Mouse (Mus musculus): ENCODE measurements at regions not wholly inside any gene's neighbourhood (a gene's known extent, or its start where the extent isn't known, plus 50 kb on each side); places are given as distances from the start of the nearest gene placed in this dataset.

DNA sequence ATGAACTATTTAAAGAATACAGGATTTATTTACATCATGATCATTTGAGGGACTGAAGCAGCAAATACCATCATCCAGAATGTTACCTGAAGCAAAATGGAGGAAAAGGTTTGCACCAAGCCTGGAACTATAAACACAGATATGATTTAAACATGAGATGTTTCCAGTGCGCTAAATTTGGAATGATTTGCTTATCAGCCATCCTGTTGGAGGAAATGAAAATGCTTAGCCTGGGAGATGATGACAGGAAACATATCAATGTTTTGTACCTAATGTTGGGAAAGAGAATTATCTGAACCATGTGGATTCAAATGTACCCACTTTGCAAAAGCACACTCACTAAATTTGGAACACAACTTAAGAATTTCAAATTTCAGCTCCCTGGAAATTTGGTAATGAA lies 149.3 kb downstream of the Adgra3 start:
- no peak for ATAC-seq (ENCODE audit: insufficient number of reproducible peaks, low FRiP score, low TSS enrichment)

DNA sequence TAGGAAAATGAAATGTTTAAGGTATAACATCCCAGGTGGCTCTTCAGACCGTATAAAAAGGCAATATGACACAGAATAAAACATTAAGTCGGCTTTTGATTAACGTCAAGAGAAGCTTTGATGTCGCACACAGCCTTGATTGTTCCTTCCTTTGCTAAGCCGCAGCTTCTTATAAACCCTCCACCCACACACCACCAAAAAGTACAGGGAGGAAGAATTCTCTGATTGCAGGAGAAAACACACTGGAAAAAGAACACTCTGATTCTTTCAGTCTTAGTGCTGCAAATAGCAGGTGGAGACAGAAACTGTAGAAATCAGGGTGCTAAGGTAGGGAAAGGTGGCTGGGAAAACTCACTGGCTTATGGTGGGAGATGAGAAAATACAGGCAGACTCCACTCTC lies 162.7 kb downstream of the Adgra3 start:
- ATAC-seq (ENCODE audit: insufficient number of reproducible peaks, low FRiP score, low TSS enrichment), result no peak

DNA sequence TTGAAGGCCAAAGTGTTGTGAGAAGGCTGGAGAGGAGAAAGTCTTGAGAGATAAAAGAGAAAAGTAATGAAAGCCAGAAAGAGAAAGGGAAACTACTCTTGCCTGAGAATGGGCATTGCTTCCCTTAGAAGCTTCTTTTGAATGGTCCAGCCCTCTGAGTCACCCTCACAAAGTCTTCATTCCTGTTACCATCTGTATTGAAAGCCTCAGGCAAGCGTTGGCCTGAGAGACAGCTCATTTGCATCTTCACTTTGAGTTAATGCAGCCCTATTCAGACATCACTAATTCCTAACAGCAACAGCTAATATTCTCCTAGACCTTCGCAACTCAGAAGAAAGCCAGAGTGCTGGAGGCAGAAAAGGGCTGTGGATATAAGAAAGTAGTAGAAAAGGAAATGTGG lies 178.4 kb downstream of the Adgra3 start:
- ATAC-seq (ENCODE audit: insufficient number of reproducible peaks, low FRiP score, low TSS enrichment), result no peak

DNA sequence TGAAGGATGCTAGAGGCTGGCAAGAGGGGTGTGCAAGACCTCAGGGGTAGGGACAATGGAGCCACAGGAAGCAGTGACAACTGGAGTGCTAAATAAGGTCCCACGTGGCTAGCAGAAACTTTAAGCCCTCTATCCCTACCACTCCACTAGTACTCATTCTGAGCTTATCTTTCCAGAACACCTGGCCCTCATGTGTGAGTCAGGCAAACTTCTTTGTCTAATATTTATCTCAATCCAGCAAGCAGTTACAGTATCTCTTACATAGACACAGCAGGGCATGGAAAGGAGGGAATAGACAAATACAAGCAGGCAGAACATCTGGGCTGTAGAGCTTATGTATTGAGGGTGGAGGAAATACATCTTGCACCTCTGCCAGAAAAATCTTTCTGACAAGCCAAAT lies 182.6 kb downstream of the Adgra3 start:
- ATAC-seq (ENCODE audit: insufficient number of reproducible peaks, low FRiP score, low TSS enrichment), result no peak

DNA sequence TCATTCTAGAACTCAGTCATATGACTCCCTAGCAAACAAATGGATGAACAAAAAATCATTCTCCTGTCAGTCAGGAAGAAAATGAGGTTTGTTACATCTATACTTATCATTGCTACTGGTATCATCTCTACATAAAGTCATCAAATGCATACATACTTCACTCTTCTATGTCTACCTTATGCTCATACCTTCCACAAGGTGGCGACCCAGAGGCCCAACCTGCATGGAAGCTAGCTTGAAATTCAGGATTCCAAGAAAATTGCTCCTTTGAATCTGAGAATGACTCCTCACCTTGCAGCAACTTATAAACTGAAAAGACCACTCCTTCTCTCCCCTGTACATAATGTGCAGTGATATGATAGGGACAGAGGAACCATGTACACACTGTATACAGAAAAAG lies 201.6 kb downstream of the Adgra3 start:
- ATAC-seq (ENCODE audit: insufficient number of reproducible peaks, low FRiP score, low TSS enrichment), result no peak

DNA sequence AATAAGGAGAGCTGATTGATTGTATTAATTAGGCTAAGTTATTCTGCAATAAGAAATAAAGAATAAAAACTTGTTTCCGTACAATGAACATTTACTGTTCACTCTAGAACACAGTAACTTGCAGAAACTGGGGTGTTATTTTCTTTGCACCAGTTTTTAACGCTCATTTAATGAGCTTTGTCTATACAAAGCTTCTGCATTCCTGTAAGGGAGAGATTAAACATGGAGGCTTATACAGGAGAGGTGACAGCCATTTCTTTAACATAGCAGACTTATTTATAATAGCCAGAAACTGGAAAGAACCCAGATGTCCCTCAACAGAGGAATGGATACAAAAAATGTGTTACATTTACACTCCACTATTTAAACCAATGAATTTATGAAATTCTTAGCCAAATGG lies 202.8 kb downstream of the Adgra3 start:
- ATAC-seq (ENCODE audit: insufficient number of reproducible peaks, low FRiP score, low TSS enrichment), result no peak

DNA sequence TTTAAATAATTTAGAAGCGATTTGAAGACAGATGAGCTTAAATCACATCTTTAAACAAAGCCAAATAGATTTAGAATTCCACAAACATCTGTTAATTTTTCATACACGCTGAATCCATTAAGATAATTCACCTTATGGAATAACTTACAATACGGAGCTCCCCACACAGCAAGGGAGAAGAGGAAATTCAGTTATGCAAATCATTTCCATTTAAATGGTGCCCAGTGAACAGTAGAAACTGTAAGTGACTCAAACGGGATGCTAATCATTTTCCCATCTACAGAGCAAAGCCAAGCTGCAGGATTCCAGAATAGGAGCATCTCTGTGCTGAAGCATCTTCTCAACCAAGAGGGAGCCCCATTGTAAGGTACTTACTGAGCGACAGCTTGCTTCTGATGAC lies 210.1 kb downstream of the Adgra3 start:
- no peak for ATAC-seq (ENCODE audit: insufficient number of reproducible peaks, low FRiP score, low TSS enrichment)

DNA sequence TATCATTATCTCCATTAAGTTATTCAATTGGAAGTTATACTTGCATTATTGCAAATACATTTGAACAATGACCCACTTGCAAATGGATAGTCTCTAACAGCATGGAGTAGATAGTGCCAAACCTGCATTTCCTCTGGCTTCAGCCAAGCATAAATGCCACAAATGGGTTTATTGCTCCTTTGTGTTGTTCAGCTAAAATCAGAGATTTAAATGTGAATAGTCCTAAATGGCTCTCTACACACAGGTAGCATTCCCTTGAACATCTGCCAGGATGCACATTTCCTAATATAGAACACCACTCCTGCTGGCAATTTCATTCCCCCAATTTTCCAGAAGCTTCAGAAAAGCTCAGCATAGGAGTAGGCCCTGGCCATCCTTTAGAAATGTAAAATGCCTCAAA lies 210.6 kb downstream of the Adgra3 start:
- peak; percentile 88 for ATAC-seq (ENCODE audit: insufficient number of reproducible peaks, low FRiP score, low TSS enrichment)

DNA sequence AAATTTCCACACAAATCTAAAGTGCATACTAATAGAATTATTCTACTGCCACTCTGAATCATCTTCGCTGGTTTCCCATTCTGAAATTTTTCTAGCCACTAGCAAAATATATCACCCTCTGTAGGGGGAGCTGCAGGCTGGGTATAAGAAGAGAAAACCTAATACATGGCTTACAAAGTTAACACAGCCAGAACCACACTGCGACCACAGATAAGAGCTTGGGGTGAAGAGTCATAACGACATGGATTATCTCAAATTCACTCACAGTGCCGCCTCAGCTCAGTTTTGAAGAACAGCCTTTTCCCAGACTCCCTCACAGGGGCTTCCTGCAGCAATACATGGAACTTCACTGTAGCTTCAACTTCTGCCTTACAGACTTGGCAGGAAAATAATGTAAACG lies 240.0 kb downstream of the Adgra3 start:
- no peak for ATAC-seq (ENCODE audit: insufficient number of reproducible peaks, low FRiP score, low TSS enrichment)

DNA sequence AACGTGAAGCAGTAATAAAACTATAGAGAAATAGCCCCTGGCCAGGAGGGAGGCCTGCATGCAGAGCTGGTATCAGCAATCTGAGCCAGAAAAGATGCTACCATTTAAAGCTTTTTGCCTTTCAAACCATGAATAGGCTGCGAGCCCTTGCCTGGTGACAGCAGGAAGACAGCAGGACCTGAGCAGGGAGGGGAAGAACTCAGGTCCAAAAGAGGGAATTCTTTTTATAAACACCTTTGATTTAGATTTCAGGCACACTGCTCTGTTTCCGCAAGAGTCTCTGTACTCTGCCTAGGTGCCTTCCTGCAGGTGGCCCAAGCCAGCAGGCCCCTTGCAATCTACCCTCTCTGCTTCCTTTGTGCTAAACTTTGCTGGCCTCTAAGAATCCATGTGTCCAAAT lies 242.1 kb downstream of the Adgra3 start:
- ATAC-seq (ENCODE audit: insufficient number of reproducible peaks, low FRiP score, low TSS enrichment), result peak; percentile 96

DNA sequence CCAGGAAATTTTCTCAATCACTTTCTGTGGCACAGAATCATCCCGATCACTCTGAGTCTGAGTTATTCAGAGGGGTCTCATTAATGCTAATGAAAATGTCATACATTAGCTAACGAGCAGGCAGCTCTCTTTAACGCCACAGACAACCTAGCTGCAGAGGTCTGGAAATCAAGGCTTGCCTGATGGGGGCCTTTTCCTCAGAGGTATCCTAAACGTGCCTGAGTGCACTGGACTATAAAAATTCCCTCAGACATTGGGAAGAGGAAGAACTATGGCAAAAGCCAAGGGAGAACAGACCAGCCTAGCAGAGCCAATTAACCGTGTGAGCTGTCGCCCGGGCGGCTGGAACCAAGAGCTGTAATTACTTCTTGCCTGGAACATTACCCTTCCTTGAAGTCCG lies 245.5 kb downstream of the Adgra3 start:
- ATAC-seq (ENCODE audit: insufficient number of reproducible peaks, low FRiP score, low TSS enrichment), result no peak

DNA sequence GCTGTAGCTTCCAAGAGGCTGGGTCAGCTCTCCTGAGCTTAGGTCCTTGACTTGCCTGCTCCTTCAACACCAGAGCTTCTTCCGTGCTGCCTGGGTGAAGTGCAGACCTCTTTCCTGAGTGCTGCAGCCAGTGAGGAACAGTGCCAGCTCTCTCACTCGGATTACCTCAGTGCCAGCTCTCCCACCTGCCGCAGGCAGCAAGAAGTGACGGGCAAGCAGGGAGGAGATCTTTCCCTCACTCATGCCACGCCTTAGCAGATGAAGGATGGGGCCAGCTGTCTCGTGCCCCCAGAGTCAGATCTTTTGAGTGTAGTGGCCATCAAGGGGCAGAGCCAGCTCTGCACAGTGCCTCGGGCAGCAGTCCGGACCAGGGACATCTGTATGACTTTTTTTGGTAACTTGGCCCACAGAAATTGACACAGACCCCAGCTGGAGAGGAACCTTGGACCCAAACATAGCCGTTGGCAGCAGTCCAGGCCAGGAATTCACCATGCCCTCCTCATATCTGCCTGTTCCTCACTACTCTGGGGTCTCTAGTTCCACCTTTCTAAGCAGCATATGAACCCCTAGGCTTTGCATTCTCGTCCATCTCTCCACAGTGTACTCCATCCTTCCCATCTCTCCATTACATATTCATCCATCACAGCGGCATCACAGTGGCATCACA lies 263.9 kb upstream of the Kcnip4 start:
- ATAC-seq (ENCODE audit: insufficient number of reproducible peaks, low FRiP score, low TSS enrichment), result peak; percentile 92

DNA sequence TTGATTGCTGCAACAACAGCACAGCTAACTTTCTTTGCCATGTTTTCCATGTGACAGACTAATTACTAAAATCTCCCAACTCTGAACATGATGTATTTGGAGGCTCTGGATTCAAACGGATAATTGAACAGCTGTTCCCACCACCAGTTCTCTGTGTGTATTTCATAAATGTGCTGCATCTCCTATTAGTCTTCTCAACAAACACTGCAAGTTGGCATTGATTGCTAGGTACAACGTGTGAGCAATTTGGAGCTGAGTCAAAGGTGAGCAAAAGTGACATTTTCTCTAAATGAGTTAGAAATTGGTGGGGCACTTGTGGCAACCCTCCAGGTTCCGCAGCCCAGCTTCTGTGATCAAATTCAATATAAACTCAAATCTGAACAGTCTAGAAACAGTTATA lies 259.0 kb upstream of the Kcnip4 start:
- no peak for ATAC-seq (ENCODE audit: insufficient number of reproducible peaks, low FRiP score, low TSS enrichment)

DNA sequence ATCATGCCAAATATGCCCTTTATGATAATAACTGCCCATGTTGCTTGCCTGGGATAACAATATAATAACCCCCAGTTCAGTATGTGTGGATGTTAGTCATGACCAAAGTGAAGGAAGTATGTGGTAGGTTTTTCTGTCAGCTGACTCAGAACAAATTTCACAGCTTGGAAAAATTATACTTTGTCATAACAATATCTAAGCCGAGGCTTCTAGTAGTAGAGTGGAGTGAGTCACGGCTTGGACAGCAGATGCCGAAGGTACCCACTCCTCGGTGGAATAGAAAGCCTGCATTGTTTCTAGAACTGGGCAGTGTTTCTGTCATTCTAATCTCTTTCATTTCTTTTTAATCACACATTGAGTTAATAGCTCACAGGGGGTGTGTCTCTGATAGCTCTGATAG lies 236.3 kb upstream of the Kcnip4 start:
- no peak for ATAC-seq (ENCODE audit: insufficient number of reproducible peaks, low FRiP score, low TSS enrichment)

DNA sequence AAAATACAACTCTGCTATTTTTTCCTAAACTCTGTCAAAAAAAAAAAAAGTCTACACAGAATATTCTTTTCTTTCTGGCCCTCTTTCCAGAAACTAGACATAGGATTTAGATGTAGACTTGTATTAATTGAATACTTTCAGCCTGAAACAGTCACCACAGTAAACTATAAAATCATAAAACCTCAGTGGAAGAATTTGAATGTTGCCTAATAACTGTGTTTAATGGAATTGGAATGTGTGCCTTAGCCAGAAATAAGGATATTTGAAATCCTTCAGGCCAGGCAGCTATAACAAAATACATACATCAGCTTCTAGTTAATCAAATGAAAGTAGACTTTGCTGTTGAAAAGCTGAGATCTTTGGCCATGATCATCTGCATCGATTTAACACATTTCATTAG lies 230.8 kb upstream of the Kcnip4 start:
- ATAC-seq (ENCODE audit: insufficient number of reproducible peaks, low FRiP score, low TSS enrichment), result no peak

DNA sequence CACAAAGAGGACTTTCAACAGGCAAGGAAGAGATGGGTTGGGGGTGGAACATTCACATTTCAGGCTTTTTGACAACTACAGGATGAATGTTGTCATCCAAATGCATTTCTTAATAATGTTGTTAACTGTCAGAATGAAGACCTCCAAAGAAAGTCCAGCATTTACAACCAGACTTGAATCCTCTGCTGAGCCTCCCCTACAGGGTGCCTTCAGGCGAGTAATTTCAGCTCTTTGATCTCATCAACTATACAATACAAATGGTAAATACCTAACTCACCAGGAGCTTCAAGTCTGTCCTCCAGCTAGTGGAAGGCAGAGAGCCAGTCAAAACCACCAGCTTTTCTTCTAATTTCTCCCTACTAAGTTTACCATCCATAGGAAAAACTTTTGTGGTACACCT lies 187.9 kb upstream of the Kcnip4 start:
- no peak for ATAC-seq (ENCODE audit: insufficient number of reproducible peaks, low FRiP score, low TSS enrichment)

DNA sequence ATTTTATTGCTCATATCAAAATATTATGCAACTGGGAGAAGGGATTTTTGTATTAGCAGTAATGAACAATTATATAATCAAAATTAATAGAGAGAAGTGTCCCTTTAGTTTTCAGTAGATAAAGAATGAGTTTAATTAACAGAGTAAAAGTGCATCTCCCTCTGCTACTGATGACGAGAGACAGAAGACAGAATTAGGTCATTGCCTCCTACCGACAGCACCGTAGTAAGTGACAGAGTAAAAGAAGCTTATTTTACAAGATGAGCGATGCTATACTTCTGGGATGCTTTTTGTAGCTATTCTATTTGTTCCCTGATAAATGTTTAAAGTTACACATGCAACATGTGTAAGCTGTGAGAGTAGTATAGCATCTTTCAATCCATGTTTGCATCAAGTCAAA lies 157.4 kb upstream of the Kcnip4 start:
- 0 out of 2 replicates have a peak, but pooled peaks have one; percentile 52 for ATAC-seq (ENCODE audit: insufficient number of reproducible peaks, low FRiP score, low TSS enrichment)

DNA sequence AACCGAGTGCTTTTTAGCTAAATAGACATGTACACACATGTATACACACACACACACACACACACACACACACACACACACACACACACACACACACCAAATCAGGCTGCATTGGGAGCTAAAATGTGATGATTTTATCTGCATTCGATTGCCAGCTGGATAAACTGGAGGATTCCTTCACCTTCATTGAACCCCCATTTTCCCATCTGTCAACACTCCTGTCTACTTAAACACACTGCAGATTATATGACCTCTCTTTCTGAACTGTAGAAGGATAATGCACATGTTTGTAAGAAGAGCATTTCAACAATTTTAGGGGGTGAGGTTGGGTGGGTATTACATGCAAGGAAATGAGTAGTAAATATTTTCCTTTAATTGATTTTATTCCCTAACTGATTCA lies 156.8 kb upstream of the Kcnip4 start:
- ATAC-seq (ENCODE audit: insufficient number of reproducible peaks, low FRiP score, low TSS enrichment), result no peak

DNA sequence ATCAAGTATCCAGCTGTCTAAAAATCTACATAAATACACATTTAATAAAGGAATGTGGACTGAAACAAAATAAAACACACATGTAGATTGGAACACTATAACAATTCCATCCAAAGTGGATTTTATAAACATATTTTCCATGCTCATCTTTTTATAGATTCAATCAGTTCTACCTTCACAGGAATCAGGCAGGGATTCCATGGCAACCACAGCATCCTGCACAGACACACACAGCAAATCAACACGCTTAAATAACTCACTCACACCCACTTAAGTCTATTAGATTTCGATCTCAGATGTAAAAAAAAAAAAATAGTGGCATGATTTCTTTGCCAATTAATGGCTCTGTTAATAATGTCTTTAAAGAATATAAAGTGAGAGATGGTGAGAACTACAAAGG lies 151.2 kb upstream of the Kcnip4 start:
- ATAC-seq (ENCODE audit: insufficient number of reproducible peaks, low FRiP score, low TSS enrichment), result no peak

DNA sequence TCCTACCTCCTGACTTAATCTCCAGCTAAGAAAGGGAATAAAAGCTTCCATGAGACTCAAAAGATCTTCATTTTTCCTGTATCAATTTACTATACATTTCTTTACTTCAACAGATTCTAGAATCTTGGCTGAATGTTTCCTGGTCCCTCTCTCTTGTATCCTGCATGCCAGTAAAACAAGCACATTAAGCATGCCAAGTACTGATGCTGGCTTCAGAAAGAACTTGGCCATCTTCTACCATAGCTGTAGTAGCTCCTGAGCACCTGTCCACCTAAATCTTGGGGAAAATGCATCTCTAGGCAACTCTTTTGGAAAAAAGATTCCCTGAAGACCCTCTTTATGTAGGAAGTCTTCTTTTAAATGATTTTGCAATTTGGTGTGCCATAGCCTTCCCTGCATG lies 140.5 kb upstream of the Kcnip4 start:
- ATAC-seq (ENCODE audit: insufficient number of reproducible peaks, low FRiP score, low TSS enrichment), result no peak

DNA sequence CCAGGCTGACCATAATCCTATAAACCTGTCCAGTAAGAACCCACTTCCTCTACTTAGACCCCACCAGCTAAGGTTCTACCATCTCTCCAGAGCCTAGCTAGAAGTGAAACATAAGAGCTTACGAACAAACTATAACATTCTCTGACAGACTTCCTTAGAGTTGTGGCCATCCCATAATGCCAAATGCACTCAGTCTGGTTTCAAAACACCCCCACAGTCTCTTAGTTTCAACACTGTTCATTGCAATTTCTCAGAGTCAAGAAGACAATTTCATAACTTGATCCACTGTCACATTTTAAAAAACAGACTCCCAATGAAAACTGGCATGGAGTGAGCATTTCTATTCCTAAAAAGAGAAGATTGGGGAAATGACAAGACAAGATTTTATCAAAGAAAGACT lies 139.2 kb upstream of the Kcnip4 start:
- no peak for ATAC-seq (ENCODE audit: insufficient number of reproducible peaks, low FRiP score, low TSS enrichment)

DNA sequence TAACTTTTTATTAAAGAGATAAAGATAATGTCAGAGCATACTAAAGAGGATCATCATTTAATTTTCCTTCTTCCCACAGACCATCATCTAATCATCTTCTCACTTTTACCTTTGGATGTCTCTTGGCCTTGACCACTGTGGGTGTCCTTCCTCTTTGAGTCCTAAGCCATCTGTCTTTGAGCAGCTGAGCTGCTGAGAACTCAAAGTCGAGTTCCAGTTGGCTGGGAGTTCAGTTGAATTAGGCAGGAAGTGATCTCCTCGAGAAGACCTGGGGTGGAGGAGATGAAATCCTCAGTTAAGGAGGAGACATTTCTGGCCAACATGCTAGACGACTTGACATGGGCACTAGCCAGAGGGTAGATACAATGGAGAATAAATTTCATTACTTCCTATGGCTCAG lies 137.4 kb upstream of the Kcnip4 start:
- ATAC-seq (ENCODE audit: insufficient number of reproducible peaks, low FRiP score, low TSS enrichment), result peak; percentile 77

DNA sequence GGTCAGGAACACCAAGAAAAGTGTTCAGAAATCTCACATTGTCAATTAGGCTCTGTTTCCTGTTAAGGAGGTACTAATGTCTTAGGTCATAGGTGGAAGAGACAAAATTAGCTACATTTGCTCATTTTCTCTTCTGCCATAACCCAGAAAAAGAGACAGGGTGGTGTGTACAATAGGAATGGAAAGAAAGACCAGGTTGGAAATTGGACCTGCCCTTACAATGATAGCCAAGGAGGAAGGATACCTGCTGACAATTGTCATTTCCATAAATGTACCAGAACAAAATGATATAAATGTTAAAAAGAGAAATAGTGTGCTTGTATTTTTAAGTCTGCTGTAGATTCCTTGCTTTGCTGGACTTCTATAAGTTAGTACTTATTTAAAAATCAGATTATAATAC lies 135.9 kb upstream of the Kcnip4 start:
- ATAC-seq (ENCODE audit: insufficient number of reproducible peaks, low FRiP score, low TSS enrichment), result 0 out of 2 replicates have a peak, but pooled peaks have one; percentile 49

Measured in cerebellum, adult (tissue).